Mouse (Mus musculus): ENCODE measurements around the gene Rint1.

GRCm38 (mm10) chr5:23864054-23864965 lies 76.8 kb downstream of the Rint1 start:
- TF ChIP-seq EP300 (optimal IDR thresholded peaks at IDR 0.05) (no peak), CTCF (IDR thresholded peaks at IDR 0.05; ENCODE audit: low read depth) (no peak)

Measured in stomach, postnatal 0 days (tissue).